Mouse (Mus musculus) R1 (cell line): ENCODE results near the gene Pkd1.
A peak's percentile ranks its signal among the peaks of the same experiment; 100 is the strongest.

ENCODE experiments used
- DNase-seq: peaks from one replicate; pipeline ENCODE4 v3.0.0-alpha.2; 2018; ENCODE audit warnings: low read depth, low spot score

Pkd1 gene

DNA sequence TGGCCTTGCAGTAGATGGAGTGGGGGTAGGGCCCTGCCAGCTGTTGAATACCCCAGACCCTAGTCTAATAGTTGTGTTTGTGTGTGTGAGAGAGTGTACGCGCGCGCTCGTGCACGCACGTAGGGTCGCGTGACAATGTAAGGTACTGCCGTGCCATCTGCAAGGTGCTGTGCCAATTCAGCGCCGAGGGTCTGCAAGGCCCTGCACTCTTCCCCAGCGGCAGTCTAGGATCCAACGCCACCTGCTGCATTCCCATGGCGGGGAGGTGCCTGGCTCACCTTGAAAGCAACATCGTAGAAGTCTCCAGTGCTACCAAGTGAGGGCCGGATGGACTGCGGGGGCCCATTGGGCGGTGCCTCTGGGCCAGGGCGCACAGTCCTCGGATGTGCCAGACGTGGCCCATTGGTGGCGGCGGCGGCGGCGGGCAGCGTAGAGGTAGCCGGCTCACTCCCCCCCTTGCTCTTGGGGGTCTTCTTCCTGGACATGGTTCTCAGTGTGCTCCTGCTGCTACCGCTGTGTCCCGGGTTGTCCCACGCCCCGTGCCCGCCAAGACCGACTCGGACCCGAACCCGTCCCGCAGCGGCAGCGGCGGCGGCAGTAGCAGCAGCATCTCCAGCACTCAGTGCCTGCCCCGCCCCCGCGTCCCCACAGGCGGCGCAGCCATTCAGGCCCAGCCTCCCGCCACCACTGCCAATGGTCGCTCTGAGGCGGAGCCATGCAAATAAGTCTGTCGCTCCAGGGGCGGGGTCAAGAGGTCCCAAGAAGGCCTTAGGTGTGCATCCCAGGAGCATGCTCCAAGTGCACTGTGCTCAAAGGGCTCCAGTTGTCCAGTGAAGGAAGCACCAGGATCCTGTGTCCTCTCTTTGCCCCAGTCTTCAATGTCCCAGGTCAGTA, 16.3 kb upstream of the Pkd1 start:
- peak; percentile 98 for DNase-seq

DNA sequence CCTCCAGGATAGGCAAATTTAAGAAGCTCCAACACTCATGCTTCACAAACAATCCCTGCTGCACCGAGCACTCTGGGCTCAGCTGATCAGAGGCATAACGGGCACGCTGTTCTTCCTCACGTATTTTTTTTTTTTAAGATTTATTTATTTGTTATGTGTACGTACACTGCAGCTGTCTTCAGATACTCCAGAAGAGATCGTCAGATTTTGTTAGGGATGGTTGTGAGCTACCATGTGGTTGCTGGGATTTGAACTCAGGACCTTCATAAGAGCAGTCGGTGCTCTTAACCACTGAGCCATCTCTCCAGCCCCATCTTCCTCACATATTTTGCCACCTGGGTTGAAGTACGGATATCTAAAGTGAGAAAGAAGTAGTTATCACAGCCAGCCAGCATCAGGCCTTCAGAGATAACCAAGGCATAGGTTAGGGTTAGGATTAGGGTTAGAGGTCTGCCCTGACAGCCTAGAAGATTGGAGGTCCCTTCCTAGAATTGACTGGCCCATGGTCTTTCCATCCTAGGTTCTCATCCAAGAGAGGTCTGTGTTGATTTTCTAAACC, 15.4 kb upstream of the Pkd1 start, which contains the start of gene Rab26:
Rab26 (minus strand) TSS at position 51 of the 559 bp plus-strand sequence.
- DNase-seq, result no peak

DNA sequence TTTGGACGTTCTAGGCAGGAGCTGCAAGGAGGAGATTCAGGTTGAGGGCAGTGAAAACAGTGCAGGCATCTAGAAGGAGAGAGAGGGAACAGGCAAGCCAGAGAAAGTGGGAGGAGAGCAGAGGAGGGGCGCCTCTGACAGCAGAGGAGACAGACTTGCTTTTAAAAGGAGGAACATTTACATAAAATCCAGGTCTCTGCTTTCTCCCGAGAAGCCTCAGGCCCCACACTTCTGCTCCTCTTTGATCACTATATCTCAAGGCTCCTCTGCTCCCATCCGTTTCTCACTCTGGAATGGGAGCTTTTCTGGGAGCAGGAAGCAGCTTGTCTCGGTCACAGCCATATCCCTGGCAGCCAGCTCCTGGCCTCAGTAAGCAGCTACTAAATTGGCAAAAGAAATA, 14.3 kb upstream of the Pkd1 start:
- DNase-seq, result no peak

DNA sequence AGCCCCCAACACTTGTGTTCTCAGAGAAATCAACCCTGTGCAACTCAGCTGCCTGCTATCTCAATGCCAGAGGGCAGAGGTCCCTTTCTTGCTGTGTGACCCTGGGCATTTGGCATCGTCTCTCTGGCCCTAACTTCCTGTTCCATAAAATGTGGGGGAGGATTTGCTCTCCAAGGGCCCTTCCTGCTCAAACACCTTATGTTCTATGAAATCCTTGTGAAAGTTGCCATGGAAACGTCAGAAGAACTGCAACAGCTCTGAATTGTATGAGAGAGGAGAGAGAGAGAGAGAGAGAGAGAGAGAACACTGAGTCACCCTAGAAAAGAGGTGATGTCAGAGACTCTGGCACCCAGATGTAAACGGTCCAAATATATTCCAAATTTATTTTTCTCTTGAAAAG, 12.1 kb upstream of the Pkd1 start:
- no peak for DNase-seq

DNA sequence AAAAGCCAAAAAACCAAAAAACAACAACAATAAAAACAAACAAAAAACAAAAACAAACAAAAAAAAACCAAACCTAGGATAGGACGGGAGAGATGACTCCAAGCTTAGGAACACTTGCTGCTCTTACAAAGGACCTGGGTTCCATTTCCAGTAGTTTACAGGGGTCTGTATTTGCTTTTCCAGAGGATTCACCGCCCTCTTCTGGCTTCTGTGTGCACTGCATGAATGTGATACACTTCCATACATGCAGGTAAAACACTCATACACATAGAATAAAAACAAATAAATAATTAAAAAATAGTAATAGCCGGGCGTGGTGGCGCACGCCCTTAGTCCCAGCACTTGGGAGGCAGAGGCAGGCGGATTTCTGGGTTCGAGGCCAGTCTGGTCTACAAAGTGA, 10.7 kb upstream of the Pkd1 start:
- peak; percentile 77 for DNase-seq

DNA sequence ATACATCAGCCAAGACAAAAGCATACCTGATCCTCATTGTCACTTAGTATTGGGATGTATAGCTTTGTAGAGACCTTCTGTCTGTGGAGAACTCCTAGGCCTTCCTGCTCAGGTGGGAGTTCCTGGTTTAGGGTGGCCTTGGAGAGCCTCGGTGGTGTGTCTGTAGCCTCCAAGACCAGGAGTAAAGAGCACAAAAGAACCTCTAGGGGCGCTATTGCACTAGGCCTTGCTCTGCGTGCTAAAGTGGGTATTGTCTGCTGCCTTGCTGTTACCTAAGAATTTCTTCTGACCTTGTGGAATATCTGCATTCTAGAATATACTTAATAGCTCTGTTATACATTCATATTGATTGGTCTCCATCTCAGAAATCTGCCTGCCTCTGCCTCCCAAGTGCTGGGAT, 9.3 kb upstream of the Pkd1 start:
- peak; percentile 39 for DNase-seq

DNA sequence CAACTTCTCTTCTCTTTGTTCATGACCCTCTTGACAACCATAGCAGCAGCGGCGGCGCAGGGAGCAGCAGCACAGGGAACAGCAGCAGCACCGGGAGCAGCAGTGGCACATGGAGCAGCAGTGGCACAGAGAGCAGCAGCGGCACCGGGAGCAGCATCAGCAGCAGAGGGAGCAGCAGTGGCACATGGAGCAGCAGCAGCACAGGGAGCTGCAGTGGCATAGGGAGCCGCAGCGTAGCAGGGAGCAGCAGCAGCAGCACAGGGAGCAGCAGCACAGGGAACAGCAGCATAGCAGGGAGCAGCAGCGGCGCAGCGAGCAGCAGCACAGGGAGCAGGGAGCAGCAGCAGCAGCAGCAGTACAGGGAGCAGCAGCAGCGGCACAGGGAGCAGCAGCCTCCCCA, 5.0 kb upstream of the Pkd1 start:
- DNase-seq, result peak; percentile 57

DNA sequence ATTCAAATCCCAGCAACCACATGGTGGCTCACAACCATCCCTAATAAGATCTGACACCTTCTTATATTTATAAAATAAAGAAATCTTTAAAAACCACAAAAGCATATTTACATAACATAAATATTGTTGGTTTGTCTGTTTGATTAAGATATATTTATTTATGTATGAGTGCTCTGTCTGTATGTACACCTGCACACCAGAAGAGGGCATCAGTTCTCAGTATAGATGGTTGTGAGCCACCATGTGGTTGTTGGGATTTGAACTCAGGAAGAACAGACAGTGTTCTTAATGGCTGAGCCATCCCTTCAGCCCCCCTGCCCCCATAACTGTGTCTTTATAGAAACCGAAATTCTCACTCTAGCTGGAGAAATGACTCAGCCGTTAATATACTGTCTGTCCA, 4.4 kb upstream of the Pkd1 start:
- no peak for DNase-seq

DNA sequence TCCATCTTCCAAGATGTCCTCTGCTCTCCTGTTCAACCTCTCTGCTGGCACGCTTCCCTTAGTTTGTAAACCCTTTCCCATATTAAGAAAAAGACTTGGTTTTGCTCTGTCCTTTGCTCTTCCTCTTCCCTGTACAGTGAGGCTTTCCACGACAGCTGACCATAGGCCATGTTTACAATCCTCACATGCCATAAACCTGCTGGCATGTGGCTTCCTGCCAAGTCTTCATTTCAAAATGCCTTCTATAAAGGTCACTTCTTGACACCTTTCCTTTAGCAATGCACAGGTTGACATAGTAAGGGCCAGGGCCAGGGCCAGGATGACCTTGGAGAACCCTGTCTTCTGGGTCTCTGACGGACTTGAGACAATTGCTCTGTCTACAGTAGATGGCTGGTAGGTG, 3.4 kb upstream of the Pkd1 start:
- no peak for DNase-seq

DNA sequence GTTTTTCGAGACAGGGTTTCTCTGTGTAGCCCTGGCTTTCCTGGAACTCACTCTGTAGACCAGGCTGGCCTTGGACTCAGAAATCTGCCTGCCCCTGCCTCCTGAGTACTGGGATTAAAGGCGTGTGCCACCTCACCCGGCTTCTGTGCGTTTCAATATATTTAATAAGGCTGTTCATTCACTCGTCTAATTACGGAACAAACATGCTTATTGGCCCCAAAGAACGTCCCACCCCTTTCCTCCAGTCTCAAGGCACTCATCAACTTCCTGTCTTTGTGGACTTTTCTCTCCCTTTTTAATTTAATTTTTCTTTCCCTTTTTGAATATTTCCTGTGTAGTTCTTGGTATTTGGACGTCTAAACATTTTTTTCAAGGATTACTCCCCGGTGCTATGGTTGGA, 1.2 kb upstream of the Pkd1 start:
- DNase-seq, result no peak

DNA sequence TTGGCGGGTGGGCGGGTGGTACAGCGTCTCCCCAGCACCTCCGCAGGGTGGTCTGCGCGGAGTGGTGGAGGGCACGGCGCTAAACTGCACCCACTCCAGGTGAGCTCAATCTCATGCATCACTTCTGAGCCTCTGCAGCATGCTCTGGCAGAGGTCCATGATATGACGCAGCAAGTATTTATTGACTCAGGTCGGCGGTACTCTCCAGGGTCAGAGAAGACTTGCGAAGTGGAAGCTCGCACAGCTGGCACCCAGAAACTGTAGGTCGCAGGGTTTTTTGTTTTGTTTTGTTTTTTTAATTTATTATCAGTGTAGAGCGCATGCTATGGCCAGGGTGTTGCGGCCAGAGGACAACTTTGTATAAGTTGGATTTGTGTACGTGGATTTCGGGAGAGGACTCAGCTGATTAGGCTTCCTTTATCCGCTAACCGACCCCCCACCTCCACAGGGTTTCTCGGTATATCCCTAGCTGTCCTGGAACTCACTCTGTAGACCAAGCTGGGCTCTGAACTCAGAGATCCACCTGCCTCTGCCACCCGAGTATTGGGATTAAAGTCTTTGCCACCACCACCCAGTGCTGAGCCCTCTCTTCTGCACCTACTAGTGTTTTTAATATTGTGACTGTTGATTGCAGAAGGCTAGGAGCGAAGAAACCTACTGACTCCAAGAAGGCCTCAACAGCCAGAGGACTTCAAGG, 565 bp upstream of the Pkd1 start:
- peak; percentile 63 for DNase-seq

DNA sequence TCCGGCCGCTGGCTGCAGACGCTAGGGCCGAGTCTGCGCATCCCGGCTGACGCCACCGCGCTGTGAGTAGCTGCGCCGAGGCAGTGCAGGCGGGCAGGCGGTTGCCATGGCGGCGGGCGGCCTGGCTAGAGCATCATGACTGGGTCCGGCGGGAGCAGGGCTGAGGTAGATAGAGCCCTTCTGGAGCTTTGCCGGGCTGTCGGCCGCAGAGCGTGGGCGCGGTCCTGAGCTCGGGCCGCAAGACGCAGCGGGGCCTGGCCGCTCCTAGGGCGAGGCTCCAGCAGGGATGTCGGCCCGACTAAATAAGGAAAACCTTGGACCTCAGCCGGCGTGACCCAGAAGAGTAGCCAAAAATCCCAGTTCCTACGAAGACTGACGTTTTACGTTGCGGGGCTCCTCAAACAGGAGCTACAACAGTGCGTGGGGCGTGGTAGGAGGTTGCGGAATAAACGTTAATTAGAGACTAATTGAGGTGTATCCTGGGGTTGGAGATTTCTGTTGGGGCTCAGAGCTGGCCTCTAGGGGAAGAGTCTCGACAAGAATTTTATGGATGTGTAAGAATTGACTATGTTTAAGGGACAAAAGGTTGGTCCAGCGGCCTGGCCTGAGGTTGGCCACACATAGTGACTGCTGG, 899 bp downstream of the Pkd1 start:
- DNase-seq, result peak; percentile 91

DNA sequence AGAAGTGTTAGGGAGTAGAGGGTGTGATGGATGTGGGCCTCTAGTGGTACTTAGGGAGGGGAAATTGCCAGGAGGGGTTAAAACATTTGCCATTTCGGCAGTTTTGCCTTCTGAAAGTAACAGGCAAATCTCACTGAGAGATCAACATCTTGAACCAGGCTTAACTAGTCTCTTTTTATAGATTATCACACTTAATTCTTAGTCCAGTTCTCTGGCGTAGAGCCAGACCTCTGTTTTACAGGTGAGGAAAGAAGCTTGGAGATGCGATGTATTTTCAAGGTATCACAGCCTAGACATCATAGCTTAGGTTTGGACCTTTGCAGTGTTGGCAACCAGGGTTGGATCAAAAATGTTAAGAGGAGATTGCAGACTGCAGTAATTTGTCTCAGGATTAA, 1.4 kb downstream of the Pkd1 start:
- no peak for DNase-seq

DNA sequence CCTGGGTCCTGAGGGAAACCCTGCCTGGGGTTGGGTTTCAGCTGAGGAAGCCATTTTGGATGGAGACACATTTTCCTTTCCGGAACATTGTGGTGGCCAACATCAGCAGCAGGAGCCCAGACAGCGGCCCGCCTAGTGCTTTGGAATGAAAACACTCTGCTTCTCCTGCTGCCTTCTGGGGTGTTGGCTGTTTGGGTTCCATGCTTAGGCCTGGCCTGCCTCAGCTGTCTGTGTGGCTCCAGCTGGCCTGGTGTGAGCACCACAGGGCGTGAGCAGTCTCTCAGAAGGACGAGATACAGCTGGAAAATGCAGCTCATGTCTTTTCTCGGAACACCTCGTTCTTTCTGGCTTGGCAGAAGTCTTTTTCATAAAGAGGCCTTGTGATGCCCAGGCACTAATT, 7.5 kb downstream of the Pkd1 start:
- DNase-seq, result peak; percentile 34

DNA sequence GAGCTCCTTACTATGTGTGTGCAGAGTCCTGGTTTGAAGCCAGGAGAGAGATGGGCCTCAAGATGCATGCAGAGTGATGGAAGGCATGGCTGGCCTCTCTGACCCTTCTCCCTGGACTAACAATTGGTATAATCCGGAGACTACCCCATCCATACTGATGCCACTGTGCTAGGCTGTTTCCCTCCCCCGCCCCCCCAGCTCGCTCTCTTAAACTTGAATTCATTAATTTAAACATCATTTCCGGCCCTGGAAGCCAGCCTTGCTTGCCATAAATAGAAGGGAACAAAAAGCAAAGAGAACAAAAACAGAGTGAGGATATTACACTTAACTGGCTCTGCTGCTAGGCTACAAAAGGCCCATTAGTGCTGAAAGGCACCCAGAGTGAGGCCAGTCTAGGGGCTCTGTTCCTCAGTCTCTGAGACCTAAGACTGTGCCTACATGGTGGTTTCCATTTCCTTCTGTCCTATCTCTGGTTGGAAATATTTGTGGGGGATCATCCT, 9.0 kb downstream of the Pkd1 start:
- DNase-seq, result no peak

DNA sequence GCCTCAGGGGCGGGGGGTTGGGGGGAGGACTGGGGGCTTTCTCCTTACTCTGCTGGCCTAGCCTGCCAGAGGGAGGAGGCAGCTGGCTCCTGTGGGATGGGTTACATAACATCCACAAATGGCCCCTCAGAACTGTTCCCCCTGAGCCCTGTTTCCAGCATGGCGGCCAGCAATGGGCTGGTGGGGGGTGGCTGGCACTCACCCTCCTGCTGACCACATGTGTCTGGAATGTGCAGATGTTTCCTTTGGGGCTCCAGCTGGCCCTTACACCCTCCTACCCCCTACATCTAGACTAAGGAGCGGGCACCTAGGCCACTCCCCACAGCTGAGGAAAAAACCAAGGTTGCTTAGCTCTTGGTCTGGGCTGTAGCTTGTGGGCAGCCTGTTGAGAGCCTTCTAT, 9.5 kb downstream of the Pkd1 start:
- no peak for DNase-seq

DNA sequence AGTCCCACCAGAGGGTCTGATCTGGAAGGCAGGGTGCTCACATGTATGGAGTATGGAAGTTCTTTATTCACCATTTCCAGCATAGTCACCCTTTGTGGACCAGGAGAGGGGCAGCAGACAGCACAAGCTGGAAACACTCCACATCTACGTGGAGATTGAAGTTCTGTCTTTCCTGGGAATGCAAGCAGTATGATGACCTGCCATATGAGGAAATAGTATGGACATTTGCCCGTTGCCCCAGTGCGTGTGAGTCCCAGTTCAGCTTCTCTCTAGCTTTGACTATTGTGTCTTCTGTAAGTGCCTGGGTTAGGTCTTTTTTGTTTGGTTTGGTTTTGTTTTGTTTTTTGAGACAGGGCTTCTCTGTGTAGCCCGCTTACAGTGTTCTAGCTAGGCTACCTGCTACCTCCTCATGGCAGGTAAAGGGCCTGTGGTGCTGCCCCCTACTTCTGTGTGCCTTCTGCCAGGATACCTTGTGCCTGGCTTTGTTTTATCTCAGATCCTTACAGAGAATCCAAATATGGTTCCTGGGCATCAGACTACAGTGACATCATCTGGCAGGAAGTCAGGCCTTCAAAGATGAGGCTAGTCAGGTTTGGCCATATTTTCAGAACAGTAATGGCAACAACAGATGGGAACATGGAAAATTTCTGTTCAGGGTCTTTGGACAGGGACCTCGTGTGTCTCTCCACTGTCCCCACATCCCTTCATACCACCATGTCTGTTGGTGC, 10.8 kb downstream of the Pkd1 start:
- DNase-seq, result no peak

DNA sequence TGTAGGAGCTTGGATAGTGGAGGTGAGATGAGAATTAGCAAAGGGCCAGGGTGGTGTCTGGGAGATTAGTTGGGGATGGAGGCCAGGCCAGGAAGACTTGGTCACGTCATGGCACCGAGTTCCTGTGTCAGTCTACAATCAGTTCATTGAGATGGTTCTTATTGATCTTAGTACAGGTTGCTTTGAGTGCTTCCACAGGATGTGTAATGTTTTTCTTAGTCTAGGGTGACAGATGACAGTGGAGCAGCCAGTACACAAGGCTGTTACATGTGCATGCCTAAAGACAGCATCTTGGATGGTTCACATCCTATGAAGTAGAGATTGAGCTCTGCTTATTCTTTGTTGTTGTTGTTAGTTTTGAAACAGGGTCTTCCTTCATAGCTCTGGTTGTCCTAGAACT, 12.0 kb downstream of the Pkd1 start:
- no peak for DNase-seq

DNA sequence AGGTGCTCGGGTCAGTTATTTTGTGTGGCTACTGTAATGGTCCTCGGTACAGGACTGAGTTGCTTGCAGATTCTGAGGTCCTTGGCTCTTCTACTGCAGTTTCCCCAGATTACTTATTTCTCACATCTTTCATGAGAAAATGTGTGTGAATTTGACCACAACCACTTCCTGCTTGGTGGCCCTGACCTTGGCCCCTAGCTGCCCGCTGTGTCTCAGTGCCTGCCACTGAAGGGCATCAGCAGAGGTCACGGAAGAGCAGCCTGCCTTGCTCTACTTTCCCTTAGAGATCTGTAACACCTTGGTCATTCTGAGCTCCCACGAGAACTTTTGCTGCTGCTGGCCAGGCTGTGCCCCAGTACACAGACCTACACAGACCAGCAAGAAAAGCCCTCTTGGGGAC, 14.0 kb downstream of the Pkd1 start:
- DNase-seq, result no peak

DNA sequence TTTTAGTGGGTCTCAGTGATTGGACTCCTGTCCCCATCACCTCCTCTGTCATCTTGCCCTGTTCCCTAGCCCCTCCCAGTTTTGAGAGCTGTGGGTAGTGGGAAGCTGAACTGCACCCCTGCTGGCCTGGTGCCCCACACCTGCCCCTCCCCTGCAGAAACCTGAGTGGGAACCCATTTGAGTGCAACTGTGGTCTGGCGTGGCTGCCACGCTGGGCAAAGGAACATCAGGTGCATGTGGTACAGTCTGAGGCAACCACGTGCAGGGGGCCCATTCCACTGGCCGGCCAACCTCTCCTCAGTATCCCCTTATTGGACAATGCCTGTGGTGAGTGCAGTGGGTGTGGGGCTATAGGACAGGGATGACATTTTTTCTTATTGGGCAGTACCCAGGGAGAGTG, 14.8 kb downstream of the Pkd1 start:
- DNase-seq, result no peak

DNA sequence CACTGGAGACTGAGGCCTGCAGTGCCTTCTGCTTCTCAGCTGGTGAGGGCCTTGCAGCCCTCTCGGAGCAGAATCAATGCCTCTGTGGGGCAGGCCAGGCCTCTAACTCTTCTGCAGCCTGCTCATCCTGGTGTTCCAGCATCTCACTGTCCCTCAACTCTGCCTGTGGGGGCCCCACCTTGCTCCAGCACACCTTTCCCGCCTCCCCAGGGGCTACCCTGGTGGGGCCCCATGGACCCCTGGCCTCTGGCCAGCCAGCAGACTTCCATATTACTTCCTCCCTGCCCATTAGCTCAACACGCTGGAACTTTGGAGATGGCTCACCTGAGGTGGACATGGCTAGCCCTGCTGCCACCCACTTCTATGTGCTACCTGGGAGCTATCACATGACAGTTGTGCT, 15.5 kb downstream of the Pkd1 start:
- DNase-seq, result no peak
